Mouse (Mus musculus) left cerebral cortex, postnatal 4 days (tissue): ENCODE data around the gene Tmem186. TPM values are rescaled to one million over a fixed set of nuclear protein-coding genes. Genes with fewer than 3 reads are reported as not detected.
A peak's percentile ranks its signal among the peaks of the same experiment; 100 is the strongest.

ENCODE experiments used
- DNase-seq: peaks from one replicate; pipeline ENCODE4 v3.0.0-alpha.2; 2022
- intact Hi-C: fragments of 180-260 bp; cut with DNase I; formaldehyde crosslinking; loops from one replicate; pipeline ENCODE4 v1.15.1; 2025
- total RNA-seq, 2 experiments: library from RNA; stranded (reverse); gene quantifications; 2 replicates each; pipeline ENCODE4 v1.2.3; 2021

Gene Tmem186
- total RNA-seq, 2 experiments from 2014 or later: 14.3 TPM

- intact Hi-C loops: no loop called here
These were observed 30.3 kb upstream of the Tmem186 start for GRCm38 (mm10) chr16:8667814-8668213.

GRCm38 (mm10) chr16:8667261-8667660 is 29.7 kb upstream of the Tmem186 start:
- DNase-seq: no peak

More at GRCm38 (mm10) chr16:8667814-8668213, 30.3 kb upstream of the Tmem186 start:
- no peak for DNase-seq

GRCm38 (mm10) chr16:8666452-8666851 is 28.9 kb upstream of the Tmem186 start:
- DNase-seq: no peak
- intact Hi-C loops: no loop called here

More at GRCm38 (mm10) chr16:8667261-8667660, 29.7 kb upstream of the Tmem186 start:
- intact Hi-C loops: no loop called here

GRCm38 (mm10) chr16:8665367-8665766 is 27.9 kb upstream of the Tmem186 start:
- intact Hi-C loops: no loop called here
- no peak for DNase-seq

GRCm38 (mm10) chr16:8663606-8664539 is 26.4 kb upstream of the Tmem186 start:
- DNase-seq: peak; percentile 43
- intact Hi-C loops: no loop called here

- intact Hi-C loops: no loop called here
- DNase-seq: no peak
These were observed 25.5 kb upstream of the Tmem186 start for GRCm38 (mm10) chr16:8663022-8663421.

- peak; percentile 39 for DNase-seq
- intact Hi-C loops: no loop called here
These were observed 21.3 kb upstream of the Tmem186 start for GRCm38 (mm10) chr16:8658764-8659163.

- DNase-seq: no peak
- intact Hi-C loops: no loop called here
These were observed 20.8 kb upstream of the Tmem186 start for GRCm38 (mm10) chr16:8658349-8658748.

GRCm38 (mm10) chr16:8656256-8656655 is 18.7 kb upstream of the Tmem186 start:
- intact Hi-C loops: no loop called here
- DNase-seq: no peak

GRCm38 (mm10) chr16:8655599-8655998 is 18.1 kb upstream of the Tmem186 start:
- no peak for DNase-seq
- intact Hi-C loops: no loop called here

GRCm38 (mm10) chr16:8655108-8655507 is 17.6 kb upstream of the Tmem186 start:
- no peak for DNase-seq
- intact Hi-C loops: no loop called here

- DNase-seq: no peak
- intact Hi-C loops: no loop called here
These were observed 12.5 kb upstream of the Tmem186 start for GRCm38 (mm10) chr16:8650007-8650406.

GRCm38 (mm10) chr16:8645546-8645945 is 8.0 kb upstream of the Tmem186 start:
- no peak for DNase-seq
- intact Hi-C loops: loop anchor here (10.0 kb wide), 1 partner anchor 231 kb away; no protein-coding TSS in a partner anchor

GRCm38 (mm10) chr16:8643855-8644254 is 6.3 kb upstream of the Tmem186 start:
- DNase-seq: no peak
- intact Hi-C loops: loop anchor here (10.0 kb wide), 1 partner anchor 229 kb away; no protein-coding TSS in a partner anchor

GRCm38 (mm10) chr16:8639466-8640191 is 2.1 kb upstream of the Tmem186 start:
- DNase-seq: no peak
- intact Hi-C loops: loop anchor here (10.0 kb wide), 2 partner anchors 145 to 225 kb away; no protein-coding TSS in a partner anchor

GRCm38 (mm10) chr16:8638131-8638530 is 619 bp upstream of the Tmem186 start:
- no peak for DNase-seq
- intact Hi-C loops: loop anchor here (10.0 kb wide), 1 partner anchor 143 kb away; no protein-coding TSS in a partner anchor

- intact Hi-C loops: loop anchor here (10.0 kb wide), 1 partner anchor 142 kb away; no protein-coding TSS in a partner anchor
These were observed 670 bp downstream of the Tmem186 start for GRCm38 (mm10) chr16:8636867-8637216.

GRCm38 (mm10) chr16:8631428-8631827 is 6.1 kb downstream of the Tmem186 start:
- DNase-seq: no peak
- intact Hi-C loops: loop anchor here (10.0 kb wide), 1 partner anchor 137 kb away; no protein-coding TSS in a partner anchor

More at GRCm38 (mm10) chr16:8636867-8637216, 670 bp downstream of the Tmem186 start:
- no peak for DNase-seq

- intact Hi-C loops: loop anchor here (10.0 kb wide), 1 partner anchor 136 kb away; no protein-coding TSS in a partner anchor
- no peak for DNase-seq
These were observed 7.1 kb downstream of the Tmem186 start for GRCm38 (mm10) chr16:8630419-8630818.

- DNase-seq: no peak
- intact Hi-C loops: no loop called here
These were observed 17.0 kb downstream of the Tmem186 start for GRCm38 (mm10) chr16:8620315-8621115.
